8 mouse cellular contexts compared by ENCODE assay signal in genomic region chr17:33824084-33824996, GRCm38 (mm10). TPM values are rescaled to one million over a fixed set of nuclear protein-coding genes. Genes with fewer than 3 reads are reported as not detected.
DNase-seq lines count a peak whose midpoint lies in the region; ATAC-seq lines count a peak whose summit lies in the region.

Rps28 (minus strand) TSS chr17:33824562.
Ndufa7 (plus strand) TSS chr17:33824572.

- peaks cover 40% of the 10 kb centered on the region for H3K36me3 ChIP-seq in hindbrain, embryonic 13.5 days

- WGBS in hindbrain, embryonic 13.5 days = under 1% methylated on average over 51 of the region's 51 CpGs

- peak; percentile 99 for DNase-seq in NIH3T3 (ENCODE audit: low read depth)
- peak; percentile 98 to 99 for DNase-seq in cerebellum, postnatal 10 days
- peak; percentile 97 to 99 for DNase-seq in frontal cortex, postnatal 14 days (ENCODE audit: low spot score in 2 of 2)
- peak; percentile 94 to 95 for DNase-seq in layer of hippocampus, postnatal 25 days (ENCODE audit: extremely low spot score in 1 of 2, low spot score in 1 of 2)
- peak; percentile 98 for DNase-seq in lung, postnatal 25 days (ENCODE audit: low spot score)
- peak; percentile 99 for DNase-seq in retina, embryonic 14.5 days (ENCODE audit: low spot score)
- DNase-seq in thymus, postnatal 4 days = peak; percentile 97

- no peaks in the 10 kb centered on the region for H3K9me3 ChIP-seq in hindbrain, embryonic 13.5 days

- peak within 1 kb of the TSS; percentile 89 for H3K27ac ChIP-seq in hindbrain, embryonic 13.5 days

- peaks cover 51% of the 10 kb centered on the region for H3K4me1 ChIP-seq in hindbrain, embryonic 13.5 days (replicated peaks)

- peak; percentile 93 for ATAC-seq in hindbrain, embryonic 13.5 days (ENCODE audit: low FRiP score)

- H3K27me3 ChIP-seq in hindbrain, embryonic 13.5 days = no peaks in the 10 kb centered on the region

- peak within 1 kb of the TSS; percentile 97 for H3K4me2 ChIP-seq in hindbrain, embryonic 13.5 days

- H3K9ac ChIP-seq in hindbrain, embryonic 13.5 days = peak within 1 kb of the TSS; percentile 85

- peak within 1 kb of the TSS; percentile 76 for H3K4me3 ChIP-seq in hindbrain, embryonic 13.5 days

RNA-seq across cellular contexts. Expression of gene Rps28, which starts in this region (rescaled TPM):
- polyA plus RNA-seq in hindbrain, embryonic 13.5 days (2015; fragmentation: Nextera tagmentation; extraction: Ambion mirVana) = 683 and 734 TPM in 2 replicates
- 100 to 1,000 TPM; 728 to 834 TPM for total RNA-seq in layer of hippocampus, postnatal 25 days (2021)

RNA-seq across cellular contexts. Expression of gene Ndufa7, which starts in this region (rescaled TPM):
- 497 and 540 TPM in 2 replicates for polyA plus RNA-seq in hindbrain, embryonic 13.5 days (2015; fragmentation: Nextera tagmentation; extraction: Ambion mirVana)
- total RNA-seq in layer of hippocampus, postnatal 25 days (2021) = 100 to 1,000 TPM; 214 to 222 TPM

Comparison
In these comparisons a context has a peak if more than half of its experiments do, and no peak if none do; other contexts are left out.
1. Peak in every context shown above with its lines: DNase-seq, ATAC-seq, H3K4me3 ChIP-seq and H3K27ac ChIP-seq.